Mouse (Mus musculus) layer of hippocampus, adult 2 months (tissue): ENCODE results near the gene Auh. TPM values are rescaled to one million over a fixed set of nuclear protein-coding genes. Genes with fewer than 3 reads are reported as not detected.

Experiments
- DNase-seq, 2 experiments: peaks; one replicate each; pipeline ENCODE4 v3.0.0; 2022; ENCODE audit warnings: low spot score in 2 of 2
- H3K27ac ChIP-seq: fragments of 200-600 bp; 2 replicates; pipeline ENCODE4 v1.8.1; 2022
- H3K4me3 ChIP-seq: fragments of 200-600 bp; 2 replicates; pipeline ENCODE4 v1.8.1; 2022; ENCODE audit warnings: mild to moderate bottlenecking
- CTCF ChIP-seq: fragments of 200-600 bp; conservative IDR thresholded peaks from 2 replicates; pipeline ENCODE4 v1.8.1; 2022; ENCODE audit warnings: antibody characterized with exemption, mild to moderate bottlenecking, moderate library complexity
- long read RNA-seq, 2 experiments: library from polyadenylated mRNA; stranded (forward); transcript quantifications; one replicate each; pipeline ENCODE4 v2.0.0; 2021; ENCODE audit warnings: borderline mapping rate in 2 of 2
- total RNA-seq, 2 experiments: library from RNA; stranded (reverse); gene quantifications; 2 replicates each; pipeline ENCODE4 v1.2.3; 2021

Auh gene
- 100 to 1,000 TPM; 107 to 121 TPM for total RNA-seq
- long read RNA-seq, experiment 1, transcript Auh-201 (10 exons, 1,320 nt), result major isoform, 51 of 69 reads
- long read RNA-seq, experiment 1, partial matches to known transcripts, result 10 of 69 reads
- long read RNA-seq, experiment 1, other reads (novel, unspliced or antisense), result 7 of 69 reads
- long read RNA-seq, experiment 2, transcript Auh-201 (10 exons, 1,320 nt), result major isoform, 68 of 100 reads
- long read RNA-seq, experiment 2, partial matches to known transcripts, result 8 of 100 reads
- long read RNA-seq, experiment 2, other reads (novel, unspliced or antisense), result 22 of 100 reads

DNA sequence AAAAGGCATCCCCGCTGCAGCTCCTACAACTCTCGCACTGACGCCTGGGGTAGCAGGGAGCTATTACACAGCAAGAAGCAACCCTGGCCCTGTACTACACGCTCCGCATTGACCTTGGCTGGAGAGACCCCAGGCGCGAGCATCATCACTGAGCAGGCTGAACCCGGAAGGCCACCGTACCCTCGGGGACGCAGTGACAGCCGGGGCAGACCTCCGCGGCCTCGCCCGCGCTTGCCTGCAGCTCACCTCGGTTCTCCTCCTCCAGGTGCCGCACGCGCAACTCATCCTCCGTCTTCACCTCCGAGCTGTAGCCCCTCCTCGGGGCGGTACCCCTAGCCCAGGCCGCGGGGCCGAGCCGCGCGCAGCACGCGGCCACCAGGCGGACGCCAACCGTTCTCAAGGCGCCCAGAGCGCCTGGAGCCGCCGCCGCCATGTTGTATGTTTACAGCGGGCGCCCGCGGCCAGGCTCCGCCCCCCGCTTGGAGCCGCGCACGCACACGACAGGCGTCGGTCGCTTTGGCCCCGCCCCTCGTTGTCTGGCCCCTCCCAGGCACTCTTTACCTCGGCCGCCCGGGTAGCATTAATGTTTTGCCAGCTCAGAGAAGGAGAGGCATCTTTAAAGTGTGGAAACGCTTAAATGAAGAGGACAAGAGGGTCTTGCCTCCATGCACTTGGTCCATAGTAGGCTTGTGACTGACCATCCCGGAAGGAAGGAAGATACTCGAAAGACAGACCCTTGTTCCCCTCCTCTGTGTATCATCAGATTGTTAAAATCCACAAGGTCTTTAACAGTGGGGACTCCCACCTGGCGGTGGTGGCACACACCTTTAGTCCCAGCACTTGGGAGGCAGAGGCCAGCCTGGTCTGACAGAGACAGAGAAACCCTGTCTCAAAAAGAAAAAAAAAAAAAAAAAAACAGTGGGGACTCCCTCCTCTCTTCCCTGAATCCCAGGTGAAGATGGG, at the start of gene Auh:
TSS of gene Auh (minus strand) at position 473 of the 963 bp plus-strand sequence.
- Histone ChIP-seq H3K4me3 (peak within 1 kb of the TSS; percentile 61), H3K27ac (peak within 1 kb of the TSS; percentile 95)
- peak; percentile 50 for TF ChIP-seq CTCF
- DNase-seq, result peak; percentile 66 to 78

GRCm38 (mm10) chr13:52978321-52978981, 49.0 kb upstream of the Auh start:
- peak overlapping the region; percentile 97 for H3K27ac ChIP-seq
- peak overlapping the region; percentile 71 for H3K4me3 ChIP-seq
- peak in 1 of 2 experiments; percentile 16 for DNase-seq
- no peak for TF ChIP-seq CTCF

DNA sequence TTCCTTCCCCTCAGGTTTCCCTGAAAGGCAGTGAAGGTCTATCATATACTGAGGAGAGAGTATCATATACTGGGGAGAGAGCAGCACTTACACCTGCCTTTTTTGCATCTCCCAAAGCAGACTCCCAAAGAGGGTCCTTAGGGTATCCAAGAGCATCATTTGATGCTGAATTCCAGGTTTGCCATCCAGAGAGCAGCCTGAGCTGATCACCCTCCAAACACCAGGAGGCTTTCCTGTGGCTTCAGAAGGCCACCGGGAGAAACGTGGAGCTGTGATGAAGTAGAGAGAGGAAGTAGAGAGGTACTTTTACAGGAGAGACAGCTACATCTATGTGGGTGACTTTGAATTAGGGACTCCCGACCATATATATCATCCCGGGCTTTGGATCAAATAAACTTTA, 48.3 kb upstream of the Auh start:
- TF ChIP-seq CTCF, result no peak
- Histone ChIP-seq H3K27ac (no peak overlapping the region), H3K4me3 (peak overlapping the region; percentile 71)
- no peak for DNase-seq

DNA sequence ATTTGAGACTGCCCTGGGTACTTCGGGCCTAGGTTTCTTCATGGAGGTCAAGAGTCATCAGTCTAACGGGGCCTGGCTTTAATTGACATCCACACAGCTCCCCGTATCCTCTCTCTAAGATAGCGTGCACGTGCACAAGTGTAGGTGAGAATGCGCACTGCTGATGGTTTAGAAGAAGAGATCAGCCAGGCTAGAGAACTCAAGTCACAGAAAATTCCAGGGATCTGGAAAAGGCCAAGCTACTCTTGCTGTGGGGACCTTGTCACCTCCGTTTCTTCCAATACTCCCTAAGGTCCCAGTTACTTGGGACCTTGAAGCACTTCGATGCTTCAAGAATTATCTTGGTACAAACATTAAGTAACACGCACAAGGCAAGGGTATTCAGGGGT, 47.7 kb upstream of the Auh start:
- 0 out of 2 replicates have a peak overlapping the region, but pooled peaks have one; percentile 54 for H3K27ac ChIP-seq
- H3K4me3 ChIP-seq, result no peak overlapping the region
- no peak for TF ChIP-seq CTCF
- no peak for DNase-seq

DNA sequence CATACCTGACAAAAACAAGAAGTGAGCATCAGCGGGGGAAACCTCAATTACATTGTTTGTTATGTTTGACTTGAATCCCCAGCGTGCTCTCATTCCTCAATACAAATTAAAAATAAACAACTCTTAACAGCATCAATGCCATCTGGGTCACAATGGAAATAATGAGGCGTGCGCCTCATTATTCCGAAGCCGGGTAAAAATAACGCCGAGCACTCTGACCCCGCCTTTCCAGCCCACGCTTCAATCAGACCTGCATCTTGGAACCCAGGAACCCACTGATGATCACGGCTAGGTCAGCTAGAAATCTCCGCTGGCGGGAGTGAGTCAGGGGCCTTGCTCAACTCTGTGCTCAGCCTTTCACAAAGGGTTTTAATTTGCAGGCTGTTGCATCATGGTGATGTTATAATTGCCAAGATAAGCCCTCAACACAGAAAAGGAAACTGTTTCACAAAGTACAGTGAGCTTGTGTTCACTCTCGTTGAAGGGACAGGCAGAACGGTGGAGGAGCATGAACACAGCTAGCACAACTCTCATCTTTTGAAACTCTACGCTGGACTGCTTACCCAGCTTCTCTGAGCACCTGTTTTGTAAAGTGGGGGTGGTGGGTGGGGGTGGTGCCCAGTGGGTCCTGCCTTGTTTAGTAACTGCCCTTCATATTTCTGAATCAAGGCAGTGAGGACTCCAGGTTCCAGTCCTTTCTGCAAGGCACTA, 47.2 kb upstream of the Auh start:
- peak overlapping the region; percentile 54; the same call in 1 of the 2 replicates for H3K27ac ChIP-seq
- DNase-seq, result no peak
- H3K4me3 ChIP-seq, result peak overlapping the region; percentile 27
- no peak for TF ChIP-seq CTCF

GRCm38 (mm10) chr13:52976130-52976509, 46.6 kb upstream of the Auh start:
- no peak for TF ChIP-seq CTCF
- no peak for DNase-seq
- Histone ChIP-seq H3K4me3 (peak overlapping the region; percentile 27), H3K27ac (peak overlapping the region; percentile 54; the same call in 1 of the 2 replicates)

- no peak overlapping the region for H3K4me3 ChIP-seq
- TF ChIP-seq CTCF, result no peak
- H3K27ac ChIP-seq, result no peak overlapping the region
These were observed 45.2 kb upstream of the Auh start for GRCm38 (mm10) chr13:52974676-52975075.

DNA sequence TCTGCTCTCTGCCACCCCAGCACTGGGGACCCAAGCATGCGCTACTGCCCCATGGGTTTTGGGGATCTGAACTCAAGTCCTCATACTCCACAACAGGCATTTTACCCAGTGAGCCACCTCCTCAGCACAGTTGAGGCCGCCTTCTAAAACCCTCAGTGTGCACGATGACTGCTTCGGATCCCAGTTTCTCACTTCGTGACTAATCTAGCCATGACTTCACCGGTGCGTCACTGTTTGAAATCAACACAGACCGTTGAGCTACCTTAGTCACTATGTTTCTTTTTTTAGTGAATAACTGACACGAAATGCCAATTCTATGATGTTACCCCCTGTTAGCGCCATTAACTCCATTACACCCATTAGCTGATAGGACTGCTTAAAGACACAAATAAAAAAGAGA, 43.9 kb upstream of the Auh start:
- Histone ChIP-seq H3K27ac (no peak overlapping the region), H3K4me3 (no peak overlapping the region)
- no peak for DNase-seq
- TF ChIP-seq CTCF, result no peak

More at GRCm38 (mm10) chr13:52974676-52975075, 45.2 kb upstream of the Auh start:
- no peak for DNase-seq

- Histone ChIP-seq H3K4me3 (no peak overlapping the region), H3K27ac (no peak overlapping the region)
- DNase-seq, result no peak
- TF ChIP-seq CTCF, result no peak
These were observed 43.1 kb upstream of the Auh start for GRCm38 (mm10) chr13:52972626-52973025.

GRCm38 (mm10) chr13:52970876-52971275, 41.4 kb upstream of the Auh start:
- TF ChIP-seq CTCF, result no peak
- DNase-seq, result no peak
- no peak overlapping the region for H3K27ac ChIP-seq
- H3K4me3 ChIP-seq, result no peak overlapping the region

- Histone ChIP-seq H3K4me3 (no peak overlapping the region), H3K27ac (no peak overlapping the region)
- no peak for TF ChIP-seq CTCF
- DNase-seq, result no peak
These were observed 33.4 kb upstream of the Auh start for GRCm38 (mm10) chr13:52962922-52963321.

DNA sequence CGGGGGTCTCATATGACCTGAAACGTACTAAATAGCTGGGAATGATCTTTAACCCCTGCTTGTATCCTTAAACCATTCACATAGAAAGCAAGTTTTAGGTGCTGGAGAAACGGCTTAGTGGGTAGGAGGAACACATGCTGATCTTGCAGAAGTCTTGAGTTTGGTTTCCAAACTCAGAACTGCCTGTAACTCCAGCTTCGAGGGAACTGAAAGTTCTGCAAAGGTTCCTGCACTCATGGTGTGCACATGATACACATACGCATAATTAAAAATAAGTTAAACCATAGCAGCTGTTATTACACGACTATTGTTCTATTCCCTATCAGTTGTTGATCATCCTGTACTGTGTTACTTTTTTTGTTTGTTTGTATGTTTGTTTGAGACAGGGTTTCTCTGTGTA, 32.9 kb upstream of the Auh start:
- Histone ChIP-seq H3K4me3 (no peak overlapping the region), H3K27ac (no peak overlapping the region)
- no peak for DNase-seq
- no peak for TF ChIP-seq CTCF
